Mouse (Mus musculus) macrophage (primary cell): ENCODE results near the gene Jade2. TPM values are rescaled to one million over a fixed set of nuclear protein-coding genes. Genes with fewer than 3 reads are reported as not detected.

Experiments used
- H3K27ac ChIP-seq: fragments of 350-480 bp; formaldehyde crosslinking; 2 replicates; pipeline ENCODE4 v1.9.0; 2021
- H3K36me3 ChIP-seq: fragments of 350-480 bp; formaldehyde crosslinking; 2 replicates; pipeline ENCODE4 v1.9.0; 2021; ENCODE audit errors: inconsistent target
- H3K4me3 ChIP-seq: fragments of 350-480 bp; formaldehyde crosslinking; 2 replicates; pipeline ENCODE4 v1.9.0; 2021; ENCODE audit errors: inconsistent target
- H3K79me2 ChIP-seq: fragments of 350-480 bp; formaldehyde crosslinking; 2 replicates; pipeline ENCODE4 v1.9.0; 2021; ENCODE audit errors: inconsistent target
- WGBS: methylation state at CpG from one replicate; pipeline ENCODE4 v1.1.7; 2026; ENCODE audit warnings: inconsistent platforms; ENCODE audit not compliant: missing documents; 5-methylcytosine and 5-hydroxymethylcytosine counted together
- polyA plus RNA-seq: library from polyadenylated mRNA; stranded (reverse); fragments of 250-400 nt; gene quantifications from 3 replicates; pipeline ENCODE4 v1.2.4, GENCODE M21; 2018; ENCODE audit warnings: inconsistent platforms

Jade2 gene
- polyA plus RNA-seq, 1 experiment from 2014 or later = 30.8 TPM

GRCm38 (mm10) chr11:51850741-51851330, 6.6 kb downstream of the Jade2 start:
- Histone ChIP-seq H3K36me3 (peaks cover 32% of the 10 kb centered on the region), H3K27ac (no peak overlapping the region), H3K4me3 (no peak overlapping the region), H3K79me2 (peaks cover 63% of the 10 kb centered on the region)
- 94% methylated on average over 11 of the region's 11 CpGs for WGBS

- Histone ChIP-seq H3K79me2 (peaks cover 43% of the 10 kb centered on the region), H3K36me3 (peaks cover 57% of the 10 kb centered on the region), H3K4me3 (no peak overlapping the region), H3K27ac (no peak overlapping the region)
- WGBS = 97% methylated on average over 3 of the region's 3 CpGs
Measured at GRCm38 (mm10) chr11:51848324-51848723, 9.1 kb downstream of the Jade2 start.

- no peak overlapping the region for H3K27ac ChIP-seq
- peaks cover 61% of the 10 kb centered on the region for H3K36me3 ChIP-seq
Measured at GRCm38 (mm10) chr11:51847902-51848301, 9.6 kb downstream of the Jade2 start.

GRCm38 (mm10) chr11:51845981-51846883, 11.2 kb downstream of the Jade2 start:
- H3K36me3 ChIP-seq = peaks cover 78% of the 10 kb centered on the region
- H3K27ac ChIP-seq = no peak overlapping the region

More at GRCm38 (mm10) chr11:51847902-51848301, 9.6 kb downstream of the Jade2 start:
- 100% methylated on average over 1 of the region's 1 CpGs for WGBS
- no peak overlapping the region for H3K4me3 ChIP-seq
- peaks cover 39% of the 10 kb centered on the region for H3K79me2 ChIP-seq

GRCm38 (mm10) chr11:51844529-51845098, 12.8 kb downstream of the Jade2 start:
- 94% methylated on average over 9 of the region's 10 CpGs for WGBS
- no peak overlapping the region for H3K4me3 ChIP-seq
- H3K27ac ChIP-seq = no peak overlapping the region
- H3K36me3 ChIP-seq = peaks cover 89% of the 10 kb centered on the region
- H3K79me2 ChIP-seq = peaks cover 6% of the 10 kb centered on the region; the same call in 1 of the 2 replicates

More at GRCm38 (mm10) chr11:51845981-51846883, 11.2 kb downstream of the Jade2 start:
- no peak overlapping the region for H3K4me3 ChIP-seq
- WGBS = 95% methylated on average over 16 of the region's 16 CpGs
- peaks cover 22% of the 10 kb centered on the region for H3K79me2 ChIP-seq

- no peaks in the 10 kb centered on the region; the same call in 1 of the 2 replicates for H3K79me2 ChIP-seq
- no peak overlapping the region for H3K4me3 ChIP-seq
- H3K36me3 ChIP-seq = peaks cover 93% of the 10 kb centered on the region
- no peak overlapping the region for H3K27ac ChIP-seq
Measured at GRCm38 (mm10) chr11:51843898-51844297, 13.6 kb downstream of the Jade2 start.

GRCm38 (mm10) chr11:51843168-51843567, 14.3 kb downstream of the Jade2 start:
- 90% methylated on average over 4 of the region's 4 CpGs for WGBS
- Histone ChIP-seq H3K27ac (no peak overlapping the region), H3K36me3 (peaks cover 93% of the 10 kb centered on the region), H3K4me3 (no peak overlapping the region), H3K79me2 (no peaks in the 10 kb centered on the region; the same call in 1 of the 2 replicates)

GRCm38 (mm10) chr11:51841149-51841548, 16.3 kb downstream of the Jade2 start:
- H3K79me2 ChIP-seq = no peaks in the 10 kb centered on the region; the same call in 1 of the 2 replicates
- 74% methylated on average over 9 of the region's 9 CpGs for WGBS
- H3K36me3 ChIP-seq = peaks cover 81% of the 10 kb centered on the region
- H3K27ac ChIP-seq = no peak overlapping the region
- no peak overlapping the region for H3K4me3 ChIP-seq

- Histone ChIP-seq H3K27ac (no peak overlapping the region), H3K4me3 (no peak overlapping the region), H3K79me2 (no peaks in the 10 kb centered on the region; the same call in 1 of the 2 replicates), H3K36me3 (peaks cover 79% of the 10 kb centered on the region)
- 92% methylated on average over 7 of the region's 9 CpGs for WGBS
Measured at GRCm38 (mm10) chr11:51840657-51841056, 16.8 kb downstream of the Jade2 start.

- Histone ChIP-seq H3K36me3 (peaks cover 79% of the 10 kb centered on the region), H3K79me2 (no peaks in the 10 kb centered on the region; the same call in 1 of the 2 replicates), H3K27ac (no peak overlapping the region), H3K4me3 (no peak overlapping the region)
- 94% methylated on average over 11 of the region's 11 CpGs for WGBS
Measured at GRCm38 (mm10) chr11:51839973-51840372, 17.5 kb downstream of the Jade2 start.

- 86% methylated on average over 2 of the region's 2 CpGs for WGBS
- no peaks in the 10 kb centered on the region; the same call in 1 of the 2 replicates for H3K79me2 ChIP-seq
- no peak overlapping the region for H3K4me3 ChIP-seq
- H3K36me3 ChIP-seq = peaks cover 79% of the 10 kb centered on the region
- no peak overlapping the region for H3K27ac ChIP-seq
Measured at GRCm38 (mm10) chr11:51839106-51839505, 18.3 kb downstream of the Jade2 start.

- H3K27ac ChIP-seq = no peak overlapping the region
- H3K36me3 ChIP-seq = peaks cover 64% of the 10 kb centered on the region
- no peak overlapping the region for H3K4me3 ChIP-seq
- 92% methylated on average over 8 of the region's 8 CpGs for WGBS
- H3K79me2 ChIP-seq = no peaks in the 10 kb centered on the region; the same call in 1 of the 2 replicates
Measured at GRCm38 (mm10) chr11:51837164-51838153, 20.0 kb downstream of the Jade2 start.

GRCm38 (mm10) chr11:51836506-51836905, 20.9 kb downstream of the Jade2 start:
- H3K27ac ChIP-seq = no peak overlapping the region
- H3K79me2 ChIP-seq = no peaks in the 10 kb centered on the region; the same call in 1 of the 2 replicates
- 92% methylated on average over 5 of the region's 6 CpGs for WGBS
- no peak overlapping the region for H3K4me3 ChIP-seq
- peaks cover 58% of the 10 kb centered on the region for H3K36me3 ChIP-seq

- no peak overlapping the region for H3K4me3 ChIP-seq
- H3K79me2 ChIP-seq = no peaks in the 10 kb centered on the region; the same call in 1 of the 2 replicates
- no peak overlapping the region for H3K27ac ChIP-seq
- WGBS = 96% methylated on average over 10 of the region's 12 CpGs
- peaks cover 58% of the 10 kb centered on the region for H3K36me3 ChIP-seq
Measured at GRCm38 (mm10) chr11:51835598-51835997, 21.9 kb downstream of the Jade2 start.
